Mouse (Mus musculus): ENCODE results near the gene Cldn15. TPM values are rescaled to one million over a fixed set of nuclear protein-coding genes. Genes with fewer than 3 reads are reported as not detected.

Cldn15 gene
- 1.9 and 2.1 TPM in 2 replicates for polyA plus RNA-seq (2016; fragmentation: Nextera tagmentation; extraction: Ambion mirVana)

DNA sequence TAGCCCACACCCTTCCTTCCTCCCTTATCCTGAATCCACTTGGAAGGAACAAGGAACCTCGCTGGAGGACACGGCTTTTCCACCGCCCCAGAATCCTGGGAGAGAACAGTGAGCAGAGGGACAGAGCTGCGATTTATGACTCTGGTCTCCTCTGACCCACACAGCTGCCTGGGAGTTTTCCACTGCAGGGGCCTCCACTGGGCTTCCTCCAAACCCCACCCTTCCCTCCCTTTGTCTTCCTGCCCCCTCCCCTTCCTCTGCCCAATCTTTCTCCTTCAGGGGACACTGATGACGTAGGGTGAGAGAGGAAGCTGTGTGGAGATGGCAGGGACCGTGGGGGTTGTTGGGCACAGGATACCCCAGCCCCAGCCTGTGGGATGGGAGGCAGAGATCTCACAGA, at the start of gene Cldn15:
Cldn15 (plus strand) TSS at position 286 of the 400 bp plus-strand sequence.
- Histone ChIP-seq H3K4me2 (no peak within 1 kb of the TSS; the same call in 1 of the 2 replicates), H3K9me3 (replicated peaks) (no peaks in the 10 kb centered on the region), H3K9ac (peak within 1 kb of the TSS; percentile 42), H3K4me3 (no peak within 1 kb of the TSS), H3K36me3 (peaks cover 40% of the 10 kb centered on the region), H3K4me1 (replicated peaks) (peaks cover 40% of the 10 kb centered on the region), H3K27me3 (replicated peaks) (no peaks in the 10 kb centered on the region), H3K27ac (ENCODE audit: poor library complexity, severe bottlenecking) (peak within 1 kb of the TSS; percentile 81)
- 0 out of 2 replicates have a peak, but pooled peaks have one; percentile 9 for ATAC-seq (ENCODE audit: insufficient number of reproducible peaks, low FRiP score)
- 57% methylated on average over 6 of the region's 6 CpGs for WGBS

DNA sequence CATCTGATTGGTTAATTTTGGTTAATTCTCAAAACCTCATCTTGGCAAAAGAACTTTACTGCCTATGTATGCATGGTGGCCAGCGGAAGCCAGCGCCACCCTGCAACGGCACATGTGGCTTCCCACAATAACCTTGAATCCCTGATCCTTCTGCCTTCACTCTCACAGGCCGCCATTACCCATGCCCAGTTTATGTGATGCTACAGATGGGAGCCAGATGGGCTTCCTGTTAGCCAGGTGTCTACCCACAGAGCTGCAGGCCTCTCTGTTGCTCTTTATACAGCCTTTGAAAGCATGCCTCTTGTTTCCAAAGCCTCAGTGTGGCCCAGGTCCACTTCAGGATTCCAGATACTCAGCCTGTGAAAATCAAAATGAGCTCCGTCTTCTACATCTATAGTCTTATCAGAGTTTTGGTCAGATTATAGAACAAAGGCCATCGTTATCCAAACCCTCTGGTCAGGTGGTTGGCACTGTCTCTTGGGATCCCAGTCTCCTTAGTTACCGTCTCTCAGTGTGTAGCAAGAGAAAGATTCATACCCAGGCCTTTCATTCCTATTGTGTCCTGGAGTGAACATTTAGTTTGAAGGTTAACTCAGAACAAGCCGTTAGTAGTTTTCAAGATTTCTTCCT, 48.7 kb upstream of the Cldn15 start:
- no peak overlapping the region for H3K27ac ChIP-seq (ENCODE audit: poor library complexity, severe bottlenecking)
- no peak for ATAC-seq (ENCODE audit: insufficient number of reproducible peaks, low FRiP score)
- 0 out of 2 replicates have a peak, but pooled peaks cover 3% of the 10 kb centered on the region for H3K27me3 ChIP-seq (replicated peaks)
- peaks cover 9% of the 10 kb centered on the region for H3K36me3 ChIP-seq
- H3K4me1 ChIP-seq (replicated peaks) = peaks cover 7% of the 10 kb centered on the region
- no peak overlapping the region for H3K4me3 ChIP-seq
- H3K9ac ChIP-seq = no peak overlapping the region
- H3K9me3 ChIP-seq (replicated peaks) = no peaks in the 10 kb centered on the region
- H3K4me2 ChIP-seq = no peak overlapping the region
- 94% methylated on average over 8 of the region's 8 CpGs for WGBS

DNA sequence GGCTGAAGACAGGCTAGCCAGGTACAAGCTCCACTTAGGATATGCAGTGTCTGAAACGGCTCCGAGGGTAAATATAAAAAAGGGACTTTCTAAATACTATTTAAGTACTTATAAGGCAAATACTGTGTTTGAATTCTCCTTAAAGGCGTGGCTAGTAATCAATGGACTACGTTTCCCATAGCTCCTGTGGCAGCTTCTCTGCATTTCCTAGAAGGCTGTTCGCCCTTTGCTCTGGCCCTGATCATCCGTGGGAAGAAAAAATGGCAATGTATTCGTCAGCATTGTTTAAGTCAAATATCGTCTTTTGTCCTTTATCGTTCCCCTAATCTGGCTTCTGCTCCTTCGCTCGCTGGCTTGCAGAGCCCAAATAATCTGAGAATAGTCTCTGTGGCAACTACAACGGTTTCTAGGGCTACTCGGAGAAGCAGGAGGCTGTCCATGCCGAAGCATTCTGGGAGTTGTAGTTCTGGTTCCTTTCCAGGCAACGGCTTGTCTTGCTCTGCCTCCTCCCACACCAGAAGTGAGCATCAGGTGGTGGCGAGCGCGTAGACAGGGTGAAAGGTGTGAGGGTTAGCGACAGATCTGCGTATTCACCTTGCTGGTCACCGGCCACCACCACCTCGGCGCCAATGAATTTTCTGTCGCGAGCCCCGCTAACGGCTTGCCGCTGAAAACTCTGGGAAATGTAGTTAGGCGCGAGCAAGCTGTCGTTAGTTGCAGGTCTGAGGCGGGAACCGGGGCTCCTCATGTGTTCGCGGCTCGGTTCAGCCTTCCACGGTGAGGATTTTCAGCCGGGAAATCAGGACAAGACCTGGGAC, 47.6 kb upstream of the Cldn15 start:
- Histone ChIP-seq H3K4me3 (peak overlapping the region; percentile 70), H3K9ac (peak overlapping the region; percentile 79), H3K9me3 (replicated peaks) (no peaks in the 10 kb centered on the region), H3K36me3 (no peaks in the 10 kb centered on the region), H3K27ac (ENCODE audit: poor library complexity, severe bottlenecking) (no peak overlapping the region), H3K4me1 (replicated peaks) (peaks cover 7% of the 10 kb centered on the region), H3K27me3 (replicated peaks) (0 out of 2 replicates have a peak, but pooled peaks cover 6% of the 10 kb centered on the region), H3K4me2 (peak overlapping the region; percentile 92)
- 3% methylated on average over 38 of the region's 38 CpGs for WGBS
- peak; percentile 83 for ATAC-seq (ENCODE audit: insufficient number of reproducible peaks, low FRiP score)

DNA sequence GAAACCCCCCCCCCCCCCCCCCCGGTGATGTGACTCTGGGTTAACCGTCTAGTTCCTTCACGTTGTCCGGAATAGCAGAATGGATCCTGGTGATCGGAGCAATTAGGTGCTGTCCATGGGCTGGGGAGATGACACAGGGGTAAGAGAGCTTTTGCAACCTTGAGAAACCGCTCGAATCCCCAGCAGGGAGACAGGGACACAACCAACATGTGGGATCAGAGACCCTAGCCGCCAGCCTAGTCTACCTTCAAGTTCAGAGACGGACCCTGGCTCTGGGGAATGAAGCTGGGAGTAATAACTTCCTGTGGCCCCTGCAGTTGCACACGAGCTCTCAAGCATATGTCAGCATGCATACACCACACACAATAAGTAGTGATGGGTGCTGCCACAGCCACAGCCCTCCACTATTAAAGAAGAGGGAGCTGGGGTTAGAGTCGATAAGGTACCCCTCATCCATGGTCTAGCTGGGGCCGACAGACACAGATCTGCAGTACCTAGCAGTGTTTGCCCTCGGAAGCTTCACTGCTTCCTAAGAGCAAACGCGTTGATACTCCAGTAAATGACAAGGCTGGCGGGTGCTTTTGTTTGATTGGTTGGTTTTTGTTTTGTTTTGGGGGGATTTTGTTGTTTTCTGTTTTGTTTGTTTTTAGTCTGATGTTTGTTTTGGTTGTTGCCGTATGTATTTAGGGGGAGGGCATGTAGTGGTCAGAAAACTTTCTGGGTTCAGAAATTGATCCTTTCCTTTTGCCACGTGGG, 46.7 kb upstream of the Cldn15 start:
- Histone ChIP-seq H3K9me3 (replicated peaks) (no peaks in the 10 kb centered on the region), H3K27me3 (replicated peaks) (0 out of 2 replicates have a peak, but pooled peaks cover 6% of the 10 kb centered on the region), H3K4me3 (peak overlapping the region; percentile 70), H3K27ac (ENCODE audit: poor library complexity, severe bottlenecking) (no peak overlapping the region), H3K4me1 (replicated peaks) (peaks cover 7% of the 10 kb centered on the region), H3K9ac (peak overlapping the region; percentile 79), H3K4me2 (peak overlapping the region; percentile 92), H3K36me3 (0 out of 2 replicates have a peak, but pooled peaks cover 3% of the 10 kb centered on the region)
- WGBS = 22% methylated on average over 18 of the region's 18 CpGs
- 0 out of 2 replicates have a peak, but pooled peaks have one; percentile 15 for ATAC-seq (ENCODE audit: insufficient number of reproducible peaks, low FRiP score)

DNA sequence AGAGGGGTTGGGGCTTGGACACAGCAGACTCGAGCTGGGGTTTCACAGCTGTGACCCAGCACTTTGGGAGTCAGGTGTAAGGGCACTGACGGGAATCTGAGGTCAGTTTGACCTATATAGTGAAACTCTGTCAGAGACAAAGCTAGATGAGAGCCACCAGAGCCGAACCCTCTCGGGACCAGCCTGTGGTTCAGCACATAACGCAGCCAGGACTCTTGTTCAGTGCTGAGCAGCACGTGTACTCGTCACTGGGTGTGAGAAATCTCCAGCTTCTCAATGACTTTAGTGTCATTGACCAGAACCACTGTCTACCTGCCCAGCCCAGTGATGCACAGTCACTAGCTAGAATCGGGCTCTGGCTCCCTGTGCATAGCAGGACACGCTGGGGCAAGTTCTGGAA, 43.6 kb upstream of the Cldn15 start:
- WGBS = 77% methylated on average over 9 of the region's 9 CpGs
- H3K27ac ChIP-seq (ENCODE audit: poor library complexity, severe bottlenecking) = no peak overlapping the region

DNA sequence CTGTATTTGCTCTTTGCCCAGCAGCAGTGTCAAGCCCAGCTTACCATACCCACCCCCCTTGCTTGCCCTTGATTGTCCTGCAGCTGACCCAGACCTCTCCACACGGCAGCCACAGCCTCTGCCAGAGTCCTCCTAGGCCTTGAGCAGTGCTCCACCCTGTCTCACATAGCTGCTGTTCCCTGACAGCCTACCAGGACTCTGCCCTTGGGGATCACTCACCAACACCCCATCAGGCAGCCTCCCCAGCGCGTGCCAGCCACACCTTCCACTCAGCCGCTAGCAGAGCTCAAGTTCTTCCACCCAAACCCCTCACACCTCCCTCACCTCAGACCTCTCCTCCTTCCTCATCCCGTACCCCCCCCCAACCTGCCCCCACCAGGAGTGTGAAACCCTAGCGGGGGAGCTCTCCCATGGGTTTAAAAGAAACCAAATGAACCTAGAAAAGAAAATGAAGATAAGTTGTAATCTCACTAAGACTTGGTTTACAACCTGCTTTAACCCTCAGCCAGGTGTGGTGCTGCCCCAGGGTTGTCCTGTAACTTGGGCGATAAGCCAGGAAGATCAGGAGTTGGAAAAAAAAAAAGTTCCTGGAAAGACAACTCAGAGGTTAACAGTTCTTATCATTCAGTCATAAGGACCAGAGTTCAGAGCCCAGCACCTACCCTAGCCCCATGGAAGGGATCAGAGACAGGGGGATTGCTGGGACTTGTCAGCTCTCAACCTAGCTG, 42.5 kb upstream of the Cldn15 start:
- Histone ChIP-seq H3K4me1 (replicated peaks) (peaks cover 7% of the 10 kb centered on the region), H3K4me2 (no peak overlapping the region), H3K27ac (ENCODE audit: poor library complexity, severe bottlenecking) (no peak overlapping the region), H3K9me3 (replicated peaks) (no peaks in the 10 kb centered on the region), H3K4me3 (no peak overlapping the region), H3K9ac (no peak overlapping the region), H3K36me3 (0 out of 2 replicates have a peak, but pooled peaks cover 14% of the 10 kb centered on the region), H3K27me3 (replicated peaks) (0 out of 2 replicates have a peak, but pooled peaks cover 6% of the 10 kb centered on the region)
- 41% methylated on average over 7 of the region's 7 CpGs for WGBS
- ATAC-seq (ENCODE audit: insufficient number of reproducible peaks, low FRiP score) = no peak

More for the DNA sequence above, 43.6 kb upstream of the Cldn15 start:
- H3K4me3 ChIP-seq = no peak overlapping the region
- no peaks in the 10 kb centered on the region for H3K9me3 ChIP-seq (replicated peaks)
- H3K4me1 ChIP-seq (replicated peaks) = peaks cover 7% of the 10 kb centered on the region
- H3K9ac ChIP-seq = no peak overlapping the region
- 0 out of 2 replicates have a peak, but pooled peaks cover 6% of the 10 kb centered on the region for H3K27me3 ChIP-seq (replicated peaks)
- no peak overlapping the region for H3K4me2 ChIP-seq
- H3K36me3 ChIP-seq = 0 out of 2 replicates have a peak, but pooled peaks cover 14% of the 10 kb centered on the region
- ATAC-seq (ENCODE audit: insufficient number of reproducible peaks, low FRiP score) = no peak

DNA sequence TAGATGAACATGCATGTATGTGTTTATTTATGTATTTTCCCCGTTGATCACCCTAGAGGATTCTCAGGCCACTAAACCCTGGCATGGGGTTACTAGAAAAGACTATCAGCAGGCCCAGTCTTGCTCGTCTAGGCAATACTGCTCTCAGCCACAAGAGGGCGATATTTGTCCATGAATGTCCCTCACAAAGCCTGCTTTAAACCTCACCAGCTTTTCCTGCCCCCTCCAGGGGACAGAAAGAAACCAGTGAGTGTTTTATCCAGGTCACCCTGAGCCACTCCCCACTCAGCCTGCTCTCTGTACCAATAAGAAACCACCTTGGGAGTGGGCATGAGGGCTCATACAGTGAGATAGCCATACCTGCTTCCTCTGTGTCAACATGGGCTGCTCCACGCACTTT, 37.3 kb upstream of the Cldn15 start:
- Histone ChIP-seq H3K4me3 (no peak overlapping the region), H3K9ac (no peak overlapping the region), H3K27ac (ENCODE audit: poor library complexity, severe bottlenecking) (no peak overlapping the region), H3K27me3 (replicated peaks) (no peaks in the 10 kb centered on the region), H3K4me1 (replicated peaks) (peaks cover 4% of the 10 kb centered on the region; the same call in 1 of the 2 replicates), H3K9me3 (replicated peaks) (no peaks in the 10 kb centered on the region), H3K4me2 (no peak overlapping the region), H3K36me3 (0 out of 2 replicates have a peak, but pooled peaks cover 14% of the 10 kb centered on the region)
- peak; percentile 70; the same call in 1 of the 2 replicates for ATAC-seq (ENCODE audit: insufficient number of reproducible peaks, low FRiP score)
- 20% methylated on average over 4 of the region's 4 CpGs for WGBS

DNA sequence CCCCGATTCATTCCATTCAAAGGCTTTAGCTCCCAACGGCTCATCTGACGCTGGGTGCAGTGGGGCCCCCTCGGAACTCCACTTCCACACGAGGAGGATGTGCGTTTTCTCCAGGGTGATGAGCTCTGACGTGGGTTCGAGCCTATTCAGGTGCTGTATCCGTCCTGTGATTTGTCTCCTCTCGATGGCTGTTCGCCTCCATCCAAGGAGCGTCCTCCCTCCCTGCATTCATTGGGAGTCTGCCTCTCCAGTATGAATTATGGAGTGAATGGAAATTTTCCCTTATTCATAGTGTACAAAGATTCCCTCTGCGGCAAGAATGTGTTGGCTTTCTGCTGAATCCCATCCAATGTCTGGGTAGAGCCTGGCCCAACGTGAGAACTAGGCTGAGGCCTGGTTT, 34.5 kb upstream of the Cldn15 start:
- Histone ChIP-seq H3K27ac (ENCODE audit: poor library complexity, severe bottlenecking) (no peak overlapping the region), H3K4me3 (no peak overlapping the region), H3K9me3 (replicated peaks) (no peaks in the 10 kb centered on the region), H3K36me3 (no peaks in the 10 kb centered on the region), H3K4me2 (no peak overlapping the region), H3K27me3 (replicated peaks) (no peaks in the 10 kb centered on the region), H3K9ac (no peak overlapping the region), H3K4me1 (replicated peaks) (peaks cover 4% of the 10 kb centered on the region; the same call in 1 of the 2 replicates)
- WGBS = 81% methylated on average over 14 of the region's 14 CpGs
- no peak for ATAC-seq (ENCODE audit: insufficient number of reproducible peaks, low FRiP score)

DNA sequence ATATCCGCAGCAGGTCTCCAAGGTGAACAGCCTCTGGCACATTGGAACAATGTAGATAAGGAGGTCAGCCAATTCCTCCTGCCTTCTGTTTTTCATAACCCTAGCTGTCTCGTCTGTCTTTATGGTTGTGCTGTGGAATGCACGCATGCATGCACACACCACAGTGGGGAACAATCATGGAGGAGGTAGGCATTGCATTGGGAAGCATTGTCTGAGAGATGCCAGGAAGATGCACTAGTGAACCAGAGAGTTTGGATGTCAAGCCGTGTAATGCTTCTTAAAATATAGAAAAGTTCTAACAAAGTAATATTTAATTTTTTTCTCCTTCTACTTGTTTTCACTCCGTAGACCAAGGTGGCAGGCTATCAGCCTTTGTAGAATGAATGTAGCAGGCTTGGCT, 33.5 kb upstream of the Cldn15 start:
- Histone ChIP-seq H3K36me3 (no peaks in the 10 kb centered on the region), H3K27me3 (replicated peaks) (no peaks in the 10 kb centered on the region), H3K4me3 (no peak overlapping the region), H3K4me2 (no peak overlapping the region), H3K4me1 (replicated peaks) (peaks cover 4% of the 10 kb centered on the region; the same call in 1 of the 2 replicates), H3K27ac (ENCODE audit: poor library complexity, severe bottlenecking) (no peak overlapping the region), H3K9ac (no peak overlapping the region), H3K9me3 (replicated peaks) (no peaks in the 10 kb centered on the region)
- WGBS = 70% methylated on average over 5 of the region's 5 CpGs
- no peak for ATAC-seq (ENCODE audit: insufficient number of reproducible peaks, low FRiP score)

DNA sequence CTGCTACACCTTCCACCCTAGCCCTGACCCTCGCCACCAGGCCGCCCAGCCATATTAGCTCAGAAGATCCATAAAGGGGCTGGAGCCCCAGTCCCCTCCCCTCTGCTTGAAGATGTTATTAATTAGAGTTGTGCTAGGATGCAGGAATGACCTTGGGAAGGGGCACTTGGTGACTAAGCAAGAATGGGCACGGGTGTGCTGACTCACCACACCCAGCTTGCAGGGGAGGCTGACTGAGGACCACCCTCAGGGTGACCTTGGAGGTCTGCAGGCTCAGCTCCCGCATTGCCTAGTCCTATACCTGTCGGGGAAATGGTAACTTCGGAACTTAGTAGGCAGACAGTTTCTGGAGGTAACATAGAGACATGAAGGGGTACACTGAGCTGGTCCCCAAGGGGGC, 32.5 kb upstream of the Cldn15 start:
- Histone ChIP-seq H3K4me2 (no peak overlapping the region), H3K36me3 (no peaks in the 10 kb centered on the region), H3K9me3 (replicated peaks) (no peaks in the 10 kb centered on the region), H3K27ac (ENCODE audit: poor library complexity, severe bottlenecking) (no peak overlapping the region), H3K4me1 (replicated peaks) (peaks cover 4% of the 10 kb centered on the region; the same call in 1 of the 2 replicates), H3K4me3 (no peak overlapping the region), H3K27me3 (replicated peaks) (no peaks in the 10 kb centered on the region), H3K9ac (no peak overlapping the region)
- WGBS = 82% methylated on average over 6 of the region's 6 CpGs
- ATAC-seq (ENCODE audit: insufficient number of reproducible peaks, low FRiP score) = no peak

All from heart, embryonic 12.5 days (tissue).